11 mouse cellular contexts compared by ENCODE assay signal in the genomic region with DNA sequence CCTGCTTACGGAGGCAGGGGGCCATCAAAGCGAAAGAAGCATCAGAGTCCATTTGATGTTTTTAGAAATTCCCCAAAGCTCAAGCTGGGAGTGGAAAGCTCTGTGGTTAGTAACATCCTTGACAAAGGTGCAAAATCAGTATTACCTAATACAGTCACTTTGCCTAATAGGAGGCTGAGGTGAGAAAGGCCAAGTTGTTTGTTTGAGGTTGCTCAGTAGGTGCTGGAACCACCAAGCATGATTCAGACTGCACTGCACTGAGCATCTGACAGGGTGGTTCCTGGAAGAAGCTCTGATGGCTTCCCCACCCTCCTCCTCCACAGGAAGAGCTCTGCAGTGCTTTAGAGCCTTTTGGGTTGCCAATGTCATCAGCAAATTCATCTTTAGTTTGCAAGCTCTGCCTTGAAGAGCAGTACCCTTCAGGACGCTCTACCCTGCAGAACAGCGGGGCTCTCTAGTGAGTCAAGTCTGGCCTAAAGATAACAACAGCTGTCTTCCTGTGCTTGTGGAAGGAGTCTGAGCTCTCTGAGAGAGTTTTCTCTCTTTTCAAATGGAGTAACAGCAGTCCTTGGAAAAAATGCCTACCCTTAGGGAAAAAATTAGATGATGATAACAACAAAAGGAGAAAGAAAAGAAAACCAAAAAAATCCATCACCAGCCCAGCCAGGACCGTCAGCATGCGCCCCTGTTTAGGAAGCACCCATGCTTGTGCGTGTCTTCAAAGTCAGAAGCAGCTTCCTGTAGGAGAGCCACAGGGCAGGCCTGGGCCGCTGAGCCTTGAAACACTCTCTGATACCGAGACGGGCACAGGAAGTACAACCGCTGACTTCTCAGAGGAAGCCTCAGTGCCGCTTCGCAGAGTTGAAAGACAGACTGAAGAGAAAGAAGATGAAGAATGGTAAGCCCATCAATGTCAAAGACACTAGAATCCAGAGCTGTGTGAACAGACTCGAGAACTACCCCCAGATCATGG.
A peak's percentile ranks its signal among the peaks of the same experiment; 100 is the strongest.
DNase-seq lines count a peak whose midpoint lies in the region; ATAC-seq and TF ChIP-seq lines count a peak whose summit lies in the region.
"Had no signal": no experiment of that assay in that cellular context is flagged by ENCODE, and none has a peak within 500 bp of the region (broad histone marks: within the 10 kb centered on the region; RNA-seq: fewer than 3 reads in every experiment).

No protein-coding gene starts in this region.

- ATAC-seq in lung, embryonic 14.5 days (ENCODE audit: insufficient read depth): no peak; the same call in 1 of the 2 replicates

- H3K4me1 ChIP-seq in lung, embryonic 14.5 days (ENCODE audit: insufficient read depth): no peaks in the 10 kb centered on the region
- peaks cover 3% of the 10 kb centered on the region; the same call in 1 of the 2 replicates for H3K4me1 ChIP-seq in spleen, adult 2 months (ENCODE audit: control insufficient read depth, insufficient read depth, insufficient read length)
- H3K4me1 ChIP-seq: embryonic facial prominence, embryonic 13.5 days; midbrain, embryonic 12.5 days had no signal

- no peak overlapping the region for H3K27ac ChIP-seq in lung, embryonic 14.5 days (ENCODE audit: low read depth)
- peak overlapping the region; percentile 75 for H3K27ac ChIP-seq in spleen, adult 2 months (ENCODE audit: insufficient read depth, low read length)
- H3K27ac ChIP-seq: embryonic facial prominence, embryonic 13.5 days; heart, adult 2 months; midbrain, embryonic 12.5 days had no signal

- peak; percentile 23 for DNase-seq in adrenal gland, postnatal 14 days
- DNase-seq in adrenal gland, postnatal 4 days (ENCODE audit: low spot score in 2 of 2): no peak
- peak; percentile 4 for DNase-seq in ZHBTc4 (ENCODE audit: low read depth, low spot score)
- peak; percentile 36 for DNase-seq in lung, embryonic 14.5 days
- peak; percentile 53 to 77 for DNase-seq in spleen, adult 2 months (ENCODE audit: low read depth in 1 of 2, low spot score in 2 of 2)
- no peak for DNase-seq in cerebellum, adult 9-11 months
- DNase-seq in left cerebral cortex, postnatal 10 days (ENCODE audit: extremely low spot score in 1 of 2, low spot score in 2 of 2): no peak
- no peak for DNase-seq in right cerebral cortex, postnatal 25 days

- H3K36me3 ChIP-seq in lung, embryonic 14.5 days (ENCODE audit: insufficient read depth): no peaks in the 10 kb centered on the region
- H3K36me3 ChIP-seq in spleen, adult 2 months (ENCODE audit: control insufficient read depth, insufficient read depth, low read length): no peaks in the 10 kb centered on the region
- H3K36me3 ChIP-seq: embryonic facial prominence, embryonic 13.5 days; midbrain, embryonic 12.5 days had no signal

- H3K9ac ChIP-seq in lung, embryonic 14.5 days: no peak overlapping the region
- H3K9ac ChIP-seq: embryonic facial prominence, embryonic 13.5 days; midbrain, embryonic 12.5 days had no signal

- H3K4me3 ChIP-seq in lung, embryonic 14.5 days (ENCODE audit: low read depth, low read length): no peak overlapping the region
- H3K4me3 ChIP-seq in spleen, adult 2 months (ENCODE audit: extremely low read depth, insufficient read depth, insufficient read length): 0 out of 2 replicates have a peak overlapping the region, but pooled peaks have one; percentile 10
- H3K4me3 ChIP-seq: embryonic facial prominence, embryonic 13.5 days; heart, adult 2 months; midbrain, embryonic 12.5 days had no signal

- H3K4me2 ChIP-seq in lung, embryonic 14.5 days: no peak overlapping the region
- H3K4me2 ChIP-seq: embryonic facial prominence, embryonic 13.5 days; midbrain, embryonic 12.5 days had no signal

- no peaks in the 10 kb centered on the region for H3K9me3 ChIP-seq in lung, embryonic 14.5 days (ENCODE audit: low read depth, low read length)
- H3K9me3 ChIP-seq: embryonic facial prominence, embryonic 13.5 days; midbrain, embryonic 12.5 days had no signal

- WGBS in lung, embryonic 14.5 days: 49% methylated on average over 14 of the region's 14 CpGs
- WGBS in spleen, adult 2 months: 15% methylated on average over 14 of the region's 14 CpGs

- H3K27me3 ChIP-seq in lung, embryonic 14.5 days (ENCODE audit: insufficient read depth, low read length): no peaks in the 10 kb centered on the region
- no peaks in the 10 kb centered on the region for H3K27me3 ChIP-seq in spleen, adult 2 months (ENCODE audit: control insufficient read depth, insufficient read depth, low read length)
- H3K27me3 ChIP-seq: embryonic facial prominence, embryonic 13.5 days; midbrain, embryonic 12.5 days had no signal

- intact Hi-C loops in left cerebral cortex, postnatal 10 days (cut with DNase I): no loop called here

- TF ChIP-seq CTCF in lung, embryonic 14.5 days (IDR thresholded peaks at IDR 0.05; ENCODE audit: low read depth): no peak
- no peak for TF ChIP-seq CTCF in spleen, adult 2 months (IDR thresholded peaks at IDR 0.05; ENCODE audit: extremely low read depth, insufficient read depth, insufficient read length, insufficient replicate concordance)

- TF ChIP-seq POLR2A in spleen, adult 2 months (IDR thresholded peaks at IDR 0.05; ENCODE audit: low read depth, low read length): no peak; the same call in 1 of the 2 replicates

Comparison
In these comparisons a context has a peak if more than half of its experiments do, and no peak if none do; other contexts are left out.
1. DNase-seq: peak in adrenal gland, postnatal 14 days (single experiment), ZHBTc4 (single experiment), lung, embryonic 14.5 days (single experiment) and spleen, adult 2 months (2 of 2); none in adrenal gland, postnatal 4 days (0 of 2), cerebellum, adult 9-11 months (single experiment), left cerebral cortex, postnatal 10 days (0 of 2) and right cerebral cortex, postnatal 25 days (single experiment).